Mouse (Mus musculus) ES-E14 (cell line): ENCODE results near the gene Nfe2l1.

Experiments
- CHD2 ChIP-seq: IDR thresholded peaks from 2 replicates; pipeline ENCODE4 v1.6.1; 2014; ENCODE audit warnings: mild to moderate bottlenecking, low read depth, low read length, inconsistent platforms
- HCFC1 ChIP-seq: IDR thresholded peaks from 2 replicates; pipeline ENCODE4 v1.6.1; 2012; ENCODE audit warnings: low read length, inconsistent platforms, borderline replicate concordance; ENCODE audit not compliant: insufficient read depth

DNA sequence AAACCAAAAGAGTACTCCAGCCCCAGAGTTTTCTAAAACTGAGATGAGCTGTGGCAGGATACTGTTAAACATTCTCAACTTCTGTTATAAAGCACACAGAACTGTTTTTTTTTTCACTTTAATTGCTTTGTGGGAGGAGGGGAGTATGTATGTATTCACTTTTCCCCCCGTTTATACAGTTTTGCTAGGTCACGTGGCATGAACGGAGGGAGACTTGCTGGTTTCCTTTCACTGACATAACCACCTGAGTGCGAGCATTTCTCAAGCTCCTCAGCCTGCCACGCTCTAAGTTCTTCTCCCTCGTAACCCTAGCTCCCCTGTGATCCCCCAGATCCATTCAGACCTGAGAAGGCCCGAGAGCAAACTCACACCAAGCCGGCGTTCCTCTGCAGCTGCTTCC is 57.4 kb downstream of the Nfe2l1 start:
- TF ChIP-seq CHD2: no peak
- TF ChIP-seq HCFC1: no peak
